Mouse (Mus musculus) heart, postnatal 25 days (tissue): ENCODE measurements around the gene Cox6a1. TPM values are rescaled to one million over a fixed set of nuclear protein-coding genes. Genes with fewer than 3 reads are reported as not detected.

Source experiments
- DNase-seq: peaks from one replicate; pipeline ENCODE4 v3.0.0; 2022; ENCODE audit warnings: low spot score
- intact Hi-C: fragments of 180-260 bp; cut with DNase I; formaldehyde crosslinking; loops from one replicate; pipeline ENCODE4 v1.15.1; 2025
- total RNA-seq, 2 experiments: library from RNA; stranded (reverse); gene quantifications; 2 replicates each; pipeline ENCODE4 v1.2.3; 2021

Cox6a1 gene
- total RNA-seq, 2 experiments from 2014 or later: 282 to 287 TPM

- intact Hi-C loops: no loop called here
- no peak for DNase-seq
These were observed 2.6 kb upstream of the Cox6a1 start for GRCm38 (mm10) chr5:115351348-115351747.

GRCm38 (mm10) chr5:115349225-115349555 is 409 bp upstream of the Cox6a1 start:
- DNase-seq: no peak
- intact Hi-C loops: loop anchor here (5.0 kb wide), 2 partner anchors 162 to 217 kb away; partner anchors contain the start of gene Unc119b

GRCm38 (mm10) chr5:115347564-115347963 is 1.2 kb downstream of the Cox6a1 start:
- peak; percentile 55 for DNase-seq
- intact Hi-C loops: loop anchor here (5.0 kb wide), 2 partner anchors 160 to 215 kb away; partner anchors contain the start of gene Unc119b

GRCm38 (mm10) chr5:115341314-115342165 is 7.2 kb downstream of the Cox6a1 start:
- intact Hi-C loops: loop anchor here (1.0 to 5.0 kb wide), 4 partner anchors 14 to 104 kb away; partner anchors contain the start of genes Dynll1, Pop5 and Srsf9
- DNase-seq: no peak

GRCm38 (mm10) chr5:115340577-115341313 is 8.0 kb downstream of the Cox6a1 start, which contains the start of the genes Gatc and Triap1:
Gatc (minus strand) TSS chr5:115341178.
Triap1 (plus strand) TSS chr5:115341225.
- intact Hi-C loops: loop anchor here (1.0 to 5.0 kb wide), 4 partner anchors 13 to 103 kb away; partner anchors contain the start of genes Dynll1, Pop5 and Srsf9

GRCm38 (mm10) chr5:115340007-115340406 is 8.8 kb downstream of the Cox6a1 start:
- intact Hi-C loops: loop anchor here (2.0 to 5.0 kb wide), 3 partner anchors 39 to 103 kb away; partner anchors contain the start of genes Dynll1 and Pop5

More at GRCm38 (mm10) chr5:115340577-115341313, 8.0 kb downstream of the Cox6a1 start, which contains the start of the genes Gatc and Triap1:
- DNase-seq: peak; percentile 75

GRCm38 (mm10) chr5:115333626-115334025 is 15.2 kb downstream of the Cox6a1 start:
- intact Hi-C loops: no loop called here
- no peak for DNase-seq

More at GRCm38 (mm10) chr5:115340007-115340406, 8.8 kb downstream of the Cox6a1 start:
- DNase-seq: no peak

GRCm38 (mm10) chr5:115330955-115331354 is 17.8 kb downstream of the Cox6a1 start:
- intact Hi-C loops: no loop called here
- no peak for DNase-seq

- DNase-seq: no peak
These were observed 20.9 kb downstream of the Cox6a1 start for GRCm38 (mm10) chr5:115327610-115328548.

GRCm38 (mm10) chr5:115326875-115327609 is 21.7 kb downstream of the Cox6a1 start, which contains the start of gene Srsf9:
Srsf9 (plus strand) TSS chr5:115327177.
- DNase-seq: peak; percentile 92
- intact Hi-C loops: loop anchor here (1.0 kb wide), 1 partner anchor 14 kb away; the partner anchor contains the start of genes Gatc and Triap1

More at GRCm38 (mm10) chr5:115327610-115328548, 20.9 kb downstream of the Cox6a1 start:
- intact Hi-C loops: loop anchor here (1.0 kb wide), 1 partner anchor 13 kb away; the partner anchor contains the start of genes Gatc and Triap1

- intact Hi-C loops: no loop called here
- DNase-seq: no peak
These were observed 22.4 kb downstream of the Cox6a1 start for GRCm38 (mm10) chr5:115326256-115326831.

GRCm38 (mm10) chr5:115319004-115319940 is 29.5 kb downstream of the Cox6a1 start:
- intact Hi-C loops: loop anchor here (2.0 kb wide), 1 partner anchor 16 kb away; no protein-coding TSS in a partner anchor
- peak; percentile 71 for DNase-seq

GRCm38 (mm10) chr5:115317645-115318328 is 31.0 kb downstream of the Cox6a1 start:
- intact Hi-C loops: loop anchor here (2.0 kb wide), 1 partner anchor 15 kb away; no protein-coding TSS in a partner anchor
- no peak for DNase-seq

- DNase-seq: no peak
- intact Hi-C loops: no loop called here
These were observed 31.7 kb downstream of the Cox6a1 start for GRCm38 (mm10) chr5:115316968-115317644.

- intact Hi-C loops: no loop called here
- DNase-seq: no peak
These were observed 35.2 kb downstream of the Cox6a1 start for GRCm38 (mm10) chr5:115313668-115313943.
